Mouse (Mus musculus): Measurements from ENCODE around the gene Akt3. TPM values are rescaled to one million over a fixed set of nuclear protein-coding genes. Genes with fewer than 3 reads are reported as not detected.

The Akt3 gene
- polyA plus RNA-seq, 1 experiment from 2014 or later: 0.66 TPM

DNA sequence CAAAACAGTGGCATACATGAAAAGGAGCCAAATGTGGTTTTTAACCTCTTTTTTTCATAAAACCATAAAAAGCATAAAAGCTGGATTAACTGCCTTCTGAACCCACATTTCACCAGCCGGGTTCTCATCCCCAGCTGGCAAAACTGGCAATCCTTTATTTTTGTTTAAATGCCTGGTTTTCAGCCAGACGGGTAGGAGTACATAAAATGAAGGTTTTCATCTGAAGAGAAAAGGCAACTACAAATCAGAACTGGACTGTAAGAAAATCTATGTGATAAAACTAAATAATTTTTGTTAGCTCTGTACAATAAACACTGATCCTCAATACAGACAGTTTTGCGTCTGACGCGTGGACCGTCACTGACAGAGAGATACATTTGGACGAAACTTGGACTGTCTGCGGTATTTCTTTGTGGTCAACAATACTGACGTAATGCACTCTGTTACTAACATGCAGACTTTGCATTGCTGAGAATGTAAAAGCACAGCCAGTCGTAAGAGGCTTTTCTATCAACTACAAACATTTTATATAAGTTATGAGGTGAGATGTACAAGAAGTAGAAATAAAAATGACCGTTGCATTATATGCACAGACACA is 206.5 kb downstream of the Akt3 start:
- H3K27ac ChIP-seq: no peak overlapping the region
- no peak overlapping the region for H3K4me2 ChIP-seq
- no peaks in the 10 kb centered on the region for H3K36me3 ChIP-seq
- H3K4me1 ChIP-seq (replicated peaks): no peaks in the 10 kb centered on the region
- no peak overlapping the region for H3K4me3 ChIP-seq (replicated peaks)
- DNase-seq (no peak), ATAC-seq (ENCODE audit: low read depth) (no peak)
- H3K9me3 ChIP-seq (replicated peaks): no peaks in the 10 kb centered on the region
- 82% methylated on average over 11 of the region's 11 CpGs for WGBS (ENCODE audit: insufficient replicate concordance)
- no peaks in the 10 kb centered on the region for H3K27me3 ChIP-seq
- H3K9ac ChIP-seq: no peak overlapping the region

GRCm38 (mm10) chr1:177048773-177049172 is 209.2 kb downstream of the Akt3 start:
- no peak overlapping the region for H3K4me2 ChIP-seq
- 59% methylated on average over 2 of the region's 2 CpGs for WGBS (ENCODE audit: insufficient replicate concordance)
- H3K9me3 ChIP-seq (replicated peaks): no peaks in the 10 kb centered on the region
- no peak overlapping the region for H3K9ac ChIP-seq
- no peak for ATAC-seq (ENCODE audit: low read depth)
- DNase-seq: no peak
- H3K27ac ChIP-seq: no peak overlapping the region
- no peak overlapping the region for H3K4me3 ChIP-seq (replicated peaks)
- no peaks in the 10 kb centered on the region for H3K36me3 ChIP-seq
- H3K4me1 ChIP-seq (replicated peaks): no peaks in the 10 kb centered on the region
- no peaks in the 10 kb centered on the region for H3K27me3 ChIP-seq

DNA sequence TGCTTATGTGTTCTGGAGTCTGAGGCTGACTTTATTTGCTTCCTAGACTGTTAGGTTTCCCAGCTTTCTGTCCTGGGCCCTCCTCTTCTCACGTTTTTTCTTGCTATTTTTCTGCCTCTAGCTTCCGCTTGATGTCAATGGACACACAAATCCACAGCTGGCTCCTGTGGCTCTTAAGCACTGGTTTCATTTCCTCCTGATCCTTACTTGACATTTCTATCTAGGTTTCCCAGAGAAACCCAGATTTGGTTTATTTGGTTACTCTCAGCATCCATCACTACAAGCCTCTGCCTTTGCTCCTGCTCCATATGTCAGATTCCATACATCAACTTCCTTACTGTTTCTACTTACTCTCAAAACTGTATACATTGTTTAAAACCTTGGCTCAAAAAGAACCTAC is 211.0 kb downstream of the Akt3 start:
- H3K27me3 ChIP-seq: no peaks in the 10 kb centered on the region
- H3K36me3 ChIP-seq: no peaks in the 10 kb centered on the region
- no peak overlapping the region for H3K4me3 ChIP-seq (replicated peaks)
- no peak overlapping the region for H3K27ac ChIP-seq
- 57% methylated on average over 2 of the region's 2 CpGs for WGBS (ENCODE audit: insufficient replicate concordance)
- no peaks in the 10 kb centered on the region for H3K4me1 ChIP-seq (replicated peaks)
- H3K9ac ChIP-seq: no peak overlapping the region
- ATAC-seq (ENCODE audit: low read depth): no peak
- no peaks in the 10 kb centered on the region for H3K9me3 ChIP-seq (replicated peaks)
- DNase-seq: no peak
- H3K4me2 ChIP-seq: no peak overlapping the region

GRCm38 (mm10) chr1:177045885-177046284 is 212.1 kb downstream of the Akt3 start:
- ATAC-seq (ENCODE audit: low read depth) (peak; percentile 54; the same call in 1 of the 2 replicates), DNase-seq (no peak)
- Histone ChIP-seq H3K27ac (no peak overlapping the region), H3K4me2 (no peak overlapping the region), H3K9me3 (replicated peaks) (no peaks in the 10 kb centered on the region), H3K4me1 (replicated peaks) (no peaks in the 10 kb centered on the region), H3K4me3 (replicated peaks) (no peak overlapping the region), H3K9ac (no peak overlapping the region), H3K36me3 (no peaks in the 10 kb centered on the region), H3K27me3 (no peaks in the 10 kb centered on the region)

GRCm38 (mm10) chr1:177040058-177040457 is 217.9 kb downstream of the Akt3 start:
- no peaks in the 10 kb centered on the region for H3K36me3 ChIP-seq
- DNase-seq: no peak
- H3K9me3 ChIP-seq (replicated peaks): no peaks in the 10 kb centered on the region
- 75% methylated on average over 4 of the region's 4 CpGs for WGBS (ENCODE audit: insufficient replicate concordance)
- no peaks in the 10 kb centered on the region for H3K4me1 ChIP-seq (replicated peaks)
- no peak overlapping the region for H3K4me2 ChIP-seq
- no peaks in the 10 kb centered on the region for H3K27me3 ChIP-seq
- ATAC-seq (ENCODE audit: low read depth): no peak
- no peak overlapping the region for H3K27ac ChIP-seq
- no peak overlapping the region for H3K4me3 ChIP-seq (replicated peaks)
- H3K9ac ChIP-seq: no peak overlapping the region

- H3K4me2 ChIP-seq: no peak overlapping the region
- H3K4me3 ChIP-seq (replicated peaks): no peak overlapping the region
- no peak for DNase-seq
- H3K27me3 ChIP-seq: no peaks in the 10 kb centered on the region
- WGBS (ENCODE audit: insufficient replicate concordance): 64% methylated on average over 6 of the region's 6 CpGs
- H3K4me1 ChIP-seq (replicated peaks): no peaks in the 10 kb centered on the region
- no peak overlapping the region for H3K27ac ChIP-seq
- H3K9me3 ChIP-seq (replicated peaks): no peaks in the 10 kb centered on the region
- ATAC-seq (ENCODE audit: low read depth): no peak
- no peaks in the 10 kb centered on the region for H3K36me3 ChIP-seq
- H3K9ac ChIP-seq: no peak overlapping the region
These were observed 218.8 kb downstream of the Akt3 start for GRCm38 (mm10) chr1:177039093-177039674.

- 49% methylated on average over 2 of the region's 2 CpGs for WGBS (ENCODE audit: insufficient replicate concordance)
- H3K9ac ChIP-seq: no peak overlapping the region
- H3K9me3 ChIP-seq (replicated peaks): no peaks in the 10 kb centered on the region
- no peak overlapping the region for H3K4me3 ChIP-seq (replicated peaks)
- no peaks in the 10 kb centered on the region for H3K36me3 ChIP-seq
- no peaks in the 10 kb centered on the region for H3K27me3 ChIP-seq
- no peaks in the 10 kb centered on the region for H3K4me1 ChIP-seq (replicated peaks)
- no peak overlapping the region for H3K27ac ChIP-seq
- ATAC-seq (ENCODE audit: low read depth) (no peak), DNase-seq (no peak)
- no peak overlapping the region for H3K4me2 ChIP-seq
These were observed 219.6 kb downstream of the Akt3 start for GRCm38 (mm10) chr1:177038383-177038782.

DNA sequence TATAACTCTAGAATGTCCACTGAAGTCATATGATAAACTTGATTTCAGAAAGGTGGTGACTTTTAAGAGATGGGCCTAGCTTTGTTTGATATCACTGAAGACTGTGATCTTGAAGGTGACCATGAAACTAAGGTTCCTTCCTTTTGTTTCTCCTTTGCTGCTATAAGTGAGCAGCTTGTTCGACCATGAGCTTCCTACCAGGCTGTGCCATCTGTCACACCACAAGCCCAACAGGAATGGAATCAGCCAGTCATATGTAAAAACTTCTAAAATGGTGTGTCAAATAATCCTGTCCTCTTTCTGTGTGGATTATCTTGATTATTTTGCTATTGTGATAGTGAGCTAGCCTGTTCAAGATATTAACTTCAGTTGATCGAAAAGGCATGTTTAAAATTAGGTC is 222.5 kb downstream of the Akt3 start:
- 60% methylated on average over 2 of the region's 2 CpGs for WGBS (ENCODE audit: insufficient replicate concordance)
- no peak for ATAC-seq (ENCODE audit: low read depth)

DNA sequence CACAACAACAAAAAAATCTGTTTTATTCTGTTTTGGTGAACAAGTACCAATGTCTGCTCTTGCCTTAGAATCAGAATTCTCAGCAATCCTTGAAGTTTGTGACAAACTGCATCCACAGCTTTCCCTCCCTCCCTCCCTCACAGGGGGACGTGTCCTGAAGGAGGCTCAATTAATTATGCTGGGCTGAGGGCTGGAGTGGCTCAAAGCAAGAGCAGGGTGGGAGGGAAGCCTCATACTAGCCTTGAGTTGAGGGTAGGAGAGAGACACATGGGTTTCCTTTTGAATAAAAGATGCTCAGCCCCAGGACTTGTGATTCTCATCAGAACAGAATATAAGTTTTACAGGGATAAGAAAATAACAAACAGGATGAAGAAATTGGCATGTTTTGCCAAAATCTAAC is 225.8 kb downstream of the Akt3 start:
- DNase-seq (no peak), ATAC-seq (ENCODE audit: low read depth) (no peak)
- Histone ChIP-seq H3K27me3 (no peaks in the 10 kb centered on the region), H3K36me3 (no peaks in the 10 kb centered on the region), H3K4me3 (replicated peaks) (no peak overlapping the region), H3K9ac (no peak overlapping the region), H3K27ac (no peak overlapping the region), H3K4me2 (no peak overlapping the region), H3K4me1 (replicated peaks) (no peaks in the 10 kb centered on the region), H3K9me3 (replicated peaks) (no peaks in the 10 kb centered on the region)
- 46% methylated on average over 1 of the region's 1 CpGs for WGBS (ENCODE audit: insufficient replicate concordance)

More for the DNA sequence above, 222.5 kb downstream of the Akt3 start:
- no peaks in the 10 kb centered on the region for H3K36me3 ChIP-seq
- no peak overlapping the region for H3K27ac ChIP-seq
- no peak for DNase-seq
- H3K9me3 ChIP-seq (replicated peaks): no peaks in the 10 kb centered on the region
- no peak overlapping the region for H3K4me3 ChIP-seq (replicated peaks)
- no peak overlapping the region for H3K9ac ChIP-seq
- no peaks in the 10 kb centered on the region for H3K27me3 ChIP-seq
- no peaks in the 10 kb centered on the region for H3K4me1 ChIP-seq (replicated peaks)
- H3K4me2 ChIP-seq: no peak overlapping the region

DNA sequence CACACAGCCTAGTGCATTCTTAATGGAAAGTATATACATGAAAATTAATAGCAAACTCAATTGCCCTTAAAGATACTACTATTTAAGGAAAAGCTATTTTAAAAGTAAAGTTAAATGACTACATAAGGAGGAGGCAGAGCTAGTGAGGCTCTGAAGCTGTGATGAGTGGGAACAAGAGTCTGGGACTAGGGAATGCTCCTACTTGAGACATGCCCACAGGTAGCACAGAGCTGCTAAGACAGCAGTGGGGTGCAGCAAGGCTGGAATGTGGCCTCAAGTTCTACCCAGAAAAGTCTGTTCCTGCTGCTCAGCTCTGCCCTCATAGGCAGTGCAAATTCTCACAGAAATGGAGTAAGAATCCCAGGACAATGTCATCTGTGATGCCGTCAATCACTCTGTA is 226.8 kb downstream of the Akt3 start:
- WGBS (ENCODE audit: insufficient replicate concordance): 65% methylated on average over 1 of the region's 1 CpGs
- Histone ChIP-seq H3K27ac (no peak overlapping the region), H3K9ac (no peak overlapping the region), H3K9me3 (replicated peaks) (no peaks in the 10 kb centered on the region), H3K4me1 (replicated peaks) (no peaks in the 10 kb centered on the region), H3K36me3 (no peaks in the 10 kb centered on the region), H3K4me3 (replicated peaks) (no peak overlapping the region), H3K27me3 (no peaks in the 10 kb centered on the region), H3K4me2 (no peak overlapping the region)
- ATAC-seq (ENCODE audit: low read depth): no peak
- no peak for DNase-seq

- ATAC-seq (ENCODE audit: low read depth): no peak
- no peak for DNase-seq
- WGBS (ENCODE audit: insufficient replicate concordance): 62% methylated on average over 3 of the region's 3 CpGs
These were observed 227.3 kb downstream of the Akt3 start for GRCm38 (mm10) chr1:177030669-177031068.

DNA sequence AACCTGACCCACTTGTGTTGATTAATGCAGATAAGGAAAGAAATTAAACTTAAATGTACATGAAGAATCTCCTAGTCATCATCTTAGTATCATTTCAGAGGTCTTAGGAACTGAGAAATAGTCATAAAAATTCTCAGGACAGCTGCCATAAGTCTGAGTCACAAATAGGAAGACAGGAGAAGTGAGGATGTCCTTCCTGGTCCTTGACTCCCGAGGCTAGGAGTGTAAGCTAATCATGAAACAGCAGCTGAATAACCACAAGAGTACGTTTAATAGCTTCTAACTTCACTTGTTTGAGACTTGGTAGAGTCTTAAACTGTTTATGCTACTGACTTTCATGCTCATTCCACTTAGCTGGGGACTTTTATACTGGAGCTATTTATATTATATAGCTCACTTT is 229.0 kb downstream of the Akt3 start:
- no peak for DNase-seq
- Histone ChIP-seq H3K4me3 (replicated peaks) (no peak overlapping the region), H3K4me1 (replicated peaks) (no peaks in the 10 kb centered on the region), H3K27ac (no peak overlapping the region), H3K4me2 (no peak overlapping the region), H3K9me3 (replicated peaks) (no peaks in the 10 kb centered on the region), H3K9ac (no peak overlapping the region), H3K27me3 (no peaks in the 10 kb centered on the region), H3K36me3 (no peaks in the 10 kb centered on the region)
- no peak for ATAC-seq (ENCODE audit: low read depth)
- 36% methylated on average over 2 of the region's 2 CpGs for WGBS (ENCODE audit: insufficient replicate concordance)

More at GRCm38 (mm10) chr1:177030669-177031068, 227.3 kb downstream of the Akt3 start:
- no peak overlapping the region for H3K27ac ChIP-seq
- H3K4me3 ChIP-seq (replicated peaks): no peak overlapping the region
- no peak overlapping the region for H3K4me2 ChIP-seq
- no peaks in the 10 kb centered on the region for H3K9me3 ChIP-seq (replicated peaks)
- H3K4me1 ChIP-seq (replicated peaks): no peaks in the 10 kb centered on the region
- no peak overlapping the region for H3K9ac ChIP-seq
- no peaks in the 10 kb centered on the region for H3K36me3 ChIP-seq
- no peaks in the 10 kb centered on the region for H3K27me3 ChIP-seq

All from liver, embryonic 13.5 days (tissue).